Mouse (Mus musculus): ENCODE data around the gene Ctbp2.

DNA sequence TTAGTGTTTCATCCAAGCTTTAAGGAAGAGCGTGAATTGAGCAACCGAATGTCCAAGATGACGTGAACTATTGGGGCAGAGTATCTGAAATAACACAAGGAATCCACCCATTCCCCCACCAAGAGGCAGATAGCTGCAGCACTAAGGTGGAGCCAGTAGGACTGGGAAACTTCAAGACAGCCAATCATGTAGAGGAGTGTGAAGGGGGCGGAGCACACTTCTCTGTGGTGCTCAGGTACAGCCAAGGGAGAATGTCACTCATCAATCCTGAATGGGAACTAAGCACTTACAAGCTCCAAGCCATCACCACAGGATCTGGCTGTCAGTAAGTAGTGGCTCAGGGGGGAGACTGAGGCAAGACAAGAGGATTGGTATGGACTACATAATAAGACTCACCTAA, 33.5 kb downstream of the Ctbp2 start:
- TF ChIP-seq CHD2 (IDR thresholded peaks at IDR 0.05; ENCODE audit: low read depth, low read length) (no peak), ZC3H11A (IDR thresholded peaks at IDR 0.05; ENCODE audit: borderline replicate concordance, low read depth, low read length) (no peak), HCFC1 (IDR thresholded peaks at IDR 0.05; ENCODE audit: borderline replicate concordance, insufficient read depth, low read length) (no peak), MAFK (IDR thresholded peaks at IDR 0.05; ENCODE audit: insufficient read depth, low read depth, low read length) (no peak), ZNF384 (IDR thresholded peaks at IDR 0.05; ENCODE audit: low read depth, low read length) (no peak)
